Mouse (Mus musculus) embryo, embryonic 11 days (tissue): ENCODE results near the gene Pomgnt1.

Source experiments
- DNase-seq: peaks from one replicate; pipeline ENCODE4 v3.0.0-alpha.2; 2015

Gene Pomgnt1

DNA sequence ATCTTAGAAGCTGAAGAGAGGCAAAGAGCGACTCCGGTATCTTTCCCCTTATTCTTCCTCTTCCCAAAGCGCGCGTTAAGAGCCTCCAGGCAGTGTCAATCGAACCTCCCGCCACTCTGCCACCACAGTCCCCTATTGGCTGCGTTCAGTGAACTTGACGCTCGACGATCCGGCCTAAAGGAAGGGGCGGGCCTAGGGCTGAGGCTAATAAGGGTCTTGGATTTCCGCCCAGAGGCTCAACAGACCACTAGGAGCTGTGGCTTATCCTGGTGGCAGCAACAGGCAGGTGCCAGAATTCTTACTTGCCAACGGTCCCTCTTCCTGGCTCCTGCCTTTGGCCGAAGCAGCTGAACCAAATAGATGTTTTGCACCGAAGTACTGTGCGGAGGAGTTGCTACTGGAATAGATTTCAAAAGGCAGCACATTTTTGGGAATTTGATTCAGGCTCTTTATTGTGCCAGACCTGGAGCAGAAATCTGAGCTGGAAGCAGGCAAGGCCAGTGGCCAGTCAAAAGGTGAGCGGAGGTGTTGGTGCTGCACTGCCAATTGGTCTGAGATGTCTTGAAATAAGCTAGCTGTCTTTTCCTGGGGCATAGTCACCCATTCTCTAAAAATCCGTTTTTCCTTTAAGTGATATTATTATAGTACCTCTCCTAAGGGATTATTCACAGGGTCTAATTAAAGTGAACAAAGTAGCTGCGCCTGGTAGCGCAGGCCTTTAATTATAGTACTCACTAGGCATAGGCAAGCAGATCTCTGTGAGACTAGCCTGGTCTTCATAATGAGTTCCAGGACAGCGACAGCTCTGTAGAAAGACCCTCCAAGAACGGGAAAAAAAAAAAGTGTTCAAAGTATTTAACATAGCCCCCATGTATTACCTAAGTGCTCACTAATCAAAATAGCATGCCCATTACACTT, at the start of gene Pomgnt1, which contains the start of gene Rad54l:
TSS of gene Pomgnt1 (plus strand) at position 239 of the 918 bp plus-strand sequence.
TSS of gene Rad54l (minus strand) at position 89 of the 918 bp plus-strand sequence.
- peak; percentile 98 for DNase-seq

DNA sequence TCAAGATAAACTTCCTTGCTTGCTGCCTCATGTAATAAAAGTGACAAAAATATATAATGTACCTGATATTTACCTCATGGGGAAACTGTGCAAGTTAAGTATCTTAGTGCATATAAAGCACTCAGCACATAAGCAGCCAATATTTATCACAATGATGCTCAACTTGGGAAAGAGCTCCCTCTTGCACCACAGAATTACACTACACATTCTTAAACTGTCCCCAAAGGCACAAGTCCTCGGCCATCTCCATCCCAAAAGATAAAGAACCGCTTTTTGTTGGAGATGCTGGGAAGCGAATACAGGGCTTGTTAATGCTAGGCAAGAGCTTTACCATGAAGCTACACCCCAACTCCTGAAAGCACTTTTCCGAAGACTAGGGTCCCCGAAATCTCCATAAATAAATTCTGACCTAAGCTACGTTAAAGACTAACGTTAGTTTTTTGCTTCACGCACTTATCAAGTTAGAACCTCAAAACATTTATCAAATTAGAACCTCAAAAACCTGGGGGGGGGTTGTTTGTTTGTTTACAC, 49.4 kb upstream of the Pomgnt1 start:
- DNase-seq = peak; percentile 39

GRCm38 (mm10) chr4:116074861-116075620, 48.6 kb upstream of the Pomgnt1 start, which contains the start of the genes Uqcrh and Lrrc41:
TSS of gene Uqcrh (minus strand) at chr4:116075071.
TSS of gene Lrrc41 (plus strand) at chr4:116075269.
- DNase-seq = peak; percentile 97

DNA sequence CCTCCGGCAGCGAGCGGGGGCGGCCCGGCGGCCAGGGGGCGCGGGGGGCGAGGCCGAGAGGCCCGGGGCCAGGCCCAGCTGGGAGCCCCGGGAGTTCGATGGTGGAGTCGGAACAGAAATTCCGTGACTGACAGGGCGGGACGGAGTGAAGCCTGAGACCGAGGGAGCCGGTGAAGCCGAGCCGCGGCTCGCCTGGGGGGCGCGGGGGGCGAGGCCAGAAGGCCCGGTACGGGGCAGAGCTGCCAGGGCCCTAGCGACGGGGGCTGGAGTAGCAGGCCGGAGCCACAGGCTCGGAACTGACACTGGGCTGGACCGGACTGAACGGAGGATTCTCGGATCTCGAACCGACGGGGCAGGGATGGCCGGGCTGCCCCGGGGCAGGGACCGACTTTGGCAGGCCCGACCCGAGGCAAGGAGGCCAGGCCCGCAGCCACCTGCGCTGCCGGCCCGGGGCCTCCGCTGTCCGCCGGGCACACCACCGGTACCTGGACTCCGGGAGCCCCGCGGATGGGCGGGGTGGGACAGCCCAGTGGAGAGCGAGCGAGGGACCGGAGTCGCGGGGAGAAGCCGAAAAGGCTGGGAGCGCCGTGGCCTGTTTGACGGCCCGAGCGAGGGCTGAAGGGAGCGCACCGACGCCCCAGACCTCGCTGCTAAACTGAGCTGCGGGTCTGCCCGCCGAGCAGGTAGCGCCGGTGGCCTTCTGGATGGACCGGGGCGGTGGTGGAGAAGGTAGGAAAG, 47.8 kb upstream of the Pomgnt1 start:
- DNase-seq = peak; percentile 83

GRCm38 (mm10) chr4:116076369-116077231, 47.0 kb upstream of the Pomgnt1 start:
- DNase-seq = peak; percentile 61

GRCm38 (mm10) chr4:116077240-116078095, 46.2 kb upstream of the Pomgnt1 start:
- DNase-seq = peak; percentile 3

DNA sequence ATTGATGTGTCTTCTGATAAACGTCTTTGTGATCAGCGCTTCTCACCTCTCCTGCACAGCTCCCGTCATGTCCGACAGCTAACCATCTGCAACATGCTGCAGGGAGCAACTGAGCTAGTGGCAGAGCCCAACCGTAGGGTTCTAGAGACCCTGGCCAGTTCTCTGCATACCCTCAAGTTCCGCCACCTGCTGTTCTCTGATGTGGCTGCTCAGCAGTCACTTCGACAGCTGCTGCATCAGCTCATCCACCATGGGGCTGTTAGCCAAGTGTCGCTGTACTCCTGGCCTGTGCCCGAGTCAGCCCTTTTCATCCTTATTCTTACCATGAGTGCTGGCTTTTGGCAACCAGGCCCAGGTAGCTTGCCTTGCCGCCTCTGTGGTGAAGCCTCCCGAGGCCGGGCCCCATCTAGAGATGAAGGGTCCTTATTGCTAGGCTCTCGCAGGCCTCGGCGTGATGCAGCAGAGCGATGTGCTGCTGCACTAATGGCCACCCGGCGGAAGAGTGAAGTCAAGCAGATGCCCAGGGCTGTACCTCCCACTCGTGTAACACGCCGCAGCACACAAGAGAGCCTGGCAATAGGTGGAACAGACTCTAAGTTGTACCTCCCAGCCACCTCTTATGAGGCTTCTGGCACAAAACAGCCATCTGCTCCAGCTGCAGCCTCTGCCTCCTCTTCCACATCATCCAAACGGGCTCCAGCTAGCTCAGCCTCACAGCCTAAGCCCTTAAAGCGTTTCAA, 35.0 kb upstream of the Pomgnt1 start:
- DNase-seq = no peak

GRCm38 (mm10) chr4:116096291-116096690, 27.3 kb upstream of the Pomgnt1 start:
- no peak for DNase-seq

DNA sequence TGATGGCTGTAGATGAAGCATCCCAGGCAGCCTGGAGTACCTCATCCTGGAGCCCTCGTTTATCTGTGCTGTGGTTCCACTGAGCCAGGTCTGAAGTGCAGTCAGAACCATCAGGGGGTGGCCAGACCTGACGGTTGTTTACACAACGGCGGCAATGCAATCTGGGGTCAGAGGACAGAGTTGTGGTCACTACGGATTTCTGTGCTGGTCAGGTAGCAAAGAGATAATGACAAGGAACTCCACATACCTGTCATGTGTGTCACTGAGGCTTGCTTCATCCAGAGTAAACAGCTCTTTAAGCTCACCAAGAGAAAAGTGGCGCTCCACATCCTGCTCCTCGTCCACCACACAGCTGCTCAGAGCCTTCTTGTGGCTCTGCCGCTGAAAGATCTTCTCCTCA, 26.4 kb upstream of the Pomgnt1 start:
- no peak for DNase-seq

DNA sequence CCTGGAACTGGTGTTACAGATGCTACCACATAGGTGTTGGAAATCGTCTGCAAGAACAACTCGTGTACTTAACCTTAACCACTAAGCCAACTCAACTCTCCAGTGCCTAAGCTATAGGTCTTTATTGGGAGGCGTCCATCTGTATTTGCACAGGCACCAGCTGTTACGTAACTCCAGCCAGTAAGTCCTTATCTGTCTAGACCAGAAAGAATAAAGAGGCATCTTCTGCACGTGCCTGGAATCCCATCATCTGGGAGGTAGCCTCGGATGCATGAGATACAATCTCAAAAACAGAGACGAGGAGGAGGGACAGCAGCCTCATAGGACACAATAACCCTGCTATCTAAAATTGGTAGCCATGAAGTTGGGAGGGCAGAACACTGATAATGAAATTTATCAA, 22.7 kb upstream of the Pomgnt1 start:
- DNase-seq = no peak

DNA sequence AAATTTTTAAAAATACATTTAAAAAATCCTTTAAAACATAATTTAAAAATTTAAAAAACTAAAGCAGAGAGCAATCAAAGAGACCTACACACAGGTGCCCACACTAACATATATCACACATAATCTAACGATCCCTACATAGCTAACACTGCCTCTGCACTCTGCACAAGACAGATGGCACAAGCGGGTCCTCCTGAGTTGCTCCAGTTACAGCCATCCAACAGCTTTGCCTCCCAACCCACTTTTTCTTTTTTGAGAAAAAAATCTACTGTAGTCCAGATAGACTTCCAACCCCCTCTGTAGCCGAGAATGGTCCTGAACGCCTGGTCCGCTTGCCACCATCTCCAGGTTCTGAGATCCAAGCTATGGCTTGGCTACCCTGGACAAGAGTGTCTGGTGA, 18.4 kb upstream of the Pomgnt1 start:
- no peak for DNase-seq

- DNase-seq = no peak
These were observed 12.9 kb upstream of the Pomgnt1 start for GRCm38 (mm10) chr4:116110695-116111094.

GRCm38 (mm10) chr4:116111486-116111885, 12.2 kb upstream of the Pomgnt1 start:
- DNase-seq = no peak

DNA sequence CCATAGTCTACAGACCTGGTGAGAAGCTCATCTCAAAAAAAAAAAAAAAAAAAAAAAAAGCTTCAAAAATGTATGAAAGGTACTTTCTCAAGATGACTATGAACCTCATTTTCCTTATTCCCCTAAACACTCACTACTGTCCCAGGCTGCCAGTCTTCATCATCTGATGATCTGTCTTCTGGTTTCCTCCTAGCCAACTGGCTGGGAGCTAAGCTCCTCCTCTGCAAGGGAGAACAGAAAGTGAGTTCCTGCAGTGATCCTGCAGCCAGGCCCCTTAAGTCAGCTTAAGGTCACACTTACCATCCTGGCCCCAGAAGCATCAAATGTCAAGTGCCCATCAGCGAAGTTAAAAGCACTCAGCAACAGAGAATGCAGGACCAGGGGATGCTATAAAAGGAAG, 878 bp upstream of the Pomgnt1 start:
- DNase-seq = peak; percentile 13

DNA sequence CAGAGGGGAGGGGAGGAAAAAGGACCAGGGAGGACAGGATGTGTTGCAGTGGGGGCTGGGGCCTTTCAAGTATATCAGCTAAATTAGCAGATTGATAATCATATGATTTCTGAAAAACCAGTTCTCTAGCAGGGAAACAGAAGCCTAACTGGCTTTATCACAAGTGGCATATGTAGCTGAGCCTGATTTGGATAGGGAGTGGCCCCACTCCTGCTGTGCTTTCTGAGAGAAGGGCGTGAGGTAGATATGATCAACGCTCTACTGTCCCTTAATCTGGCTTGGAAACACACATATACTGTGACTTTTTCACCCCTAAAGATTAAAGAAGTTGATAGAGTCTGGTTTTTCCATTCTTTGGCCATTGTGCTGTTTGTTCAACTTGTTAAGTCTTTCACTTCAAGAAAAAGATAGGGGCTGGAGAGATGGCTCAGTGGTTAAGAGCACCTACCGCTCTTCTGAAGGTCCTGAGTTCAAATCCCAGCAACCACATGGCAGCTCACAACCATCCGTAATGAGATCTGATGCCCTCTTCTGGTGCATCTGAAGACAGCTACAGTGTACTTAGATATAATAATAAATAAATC, 2.3 kb downstream of the Pomgnt1 start:
- no peak for DNase-seq

GRCm38 (mm10) chr4:116127956-116128355, 4.3 kb downstream of the Pomgnt1 start:
- no peak for DNase-seq

- no peak for DNase-seq
These were observed 9.5 kb downstream of the Pomgnt1 start for GRCm38 (mm10) chr4:116133126-116133525.

DNA sequence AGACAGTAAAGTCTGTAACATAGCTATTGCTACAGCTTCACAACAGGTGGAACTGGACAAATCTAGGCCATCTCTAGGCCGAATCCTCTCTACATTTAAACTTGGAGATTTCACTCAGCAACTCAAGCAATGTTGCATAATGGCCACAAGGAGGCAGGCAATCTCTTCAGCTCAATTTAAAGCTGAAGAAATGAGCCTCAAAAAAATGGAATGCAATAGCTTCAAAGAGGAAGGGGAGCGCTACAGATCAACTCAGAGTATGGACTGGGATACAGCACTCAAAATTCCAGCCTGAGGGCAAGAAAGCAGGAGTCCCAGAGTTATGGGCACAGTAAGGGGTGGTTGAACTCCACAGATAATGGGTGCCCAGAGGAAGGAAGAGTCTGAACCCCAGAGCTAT, 11.3 kb downstream of the Pomgnt1 start:
- DNase-seq = peak; percentile 74

GRCm38 (mm10) chr4:116137421-116137996, 13.9 kb downstream of the Pomgnt1 start:
- DNase-seq = no peak
